Mouse (Mus musculus): ENCODE measurements around the gene Spata18. TPM values are rescaled to one million over a fixed set of nuclear protein-coding genes. Genes with fewer than 3 reads are reported as not detected.

Spata18 gene
- polyA plus RNA-seq, 1 experiment from 2014 or later: 0.13 TPM

Other genes with a start within 250 kb of the Spata18 start
- 0.08 TPM in 2 replicates for gene Cwh43, start 245.3 kb upstream of the Spata18 start, polyA plus RNA-seq (2016; fragmentation: Nextera tagmentation; extraction: Ambion mirVana)
- gene Dcun1d4, start 170.4 kb upstream of the Spata18 start, polyA plus RNA-seq (2016; fragmentation: Nextera tagmentation; extraction: Ambion mirVana): 59.4 and 60.9 TPM in 2 replicates
- not detected in 2 replicates for gene Lrrc66, start 18.9 kb upstream of the Spata18 start, polyA plus RNA-seq (2016; fragmentation: Nextera tagmentation; extraction: Ambion mirVana)
- gene Sgcb, start 3.6 kb upstream of the Spata18 start, polyA plus RNA-seq (2016; fragmentation: Nextera tagmentation; extraction: Ambion mirVana): 19.2 and 22.1 TPM in 2 replicates

Measured in forebrain, embryonic 12.5 days (tissue).